Mouse (Mus musculus) limb, embryonic 12.5 days (tissue): ENCODE measurements at regions not wholly inside any gene's neighbourhood (a gene's known extent, or its start where the extent isn't known, plus 50 kb on each side); places are given as distances from the start of the nearest gene placed in this dataset.

Experiments used
- ATAC-seq: fragments of 200-750 bp; cut with Nextera tagmentation; 2 replicates; pipeline ENCODE4 v1.8.0; 2017; ENCODE audit warnings: low read depth, moderate TSS enrichment; ENCODE audit not compliant: insufficient number of reproducible peaks, insufficient read depth, low FRiP score, low TSS enrichment
- H3K27ac ChIP-seq: fragments of 300-500 bp; sonication (generic); 2 replicates; pipeline ENCODE4 v1.5.1; 2016; ENCODE audit warnings: mild to moderate bottlenecking, moderate library complexity
- H3K27me3 ChIP-seq: fragments of 300-500 bp; sonication (generic); 2 replicates; pipeline ENCODE4 v1.6.1; 2016; ENCODE audit warnings: mild to moderate bottlenecking, moderate library complexity
- H3K36me3 ChIP-seq: fragments of 300-500 bp; sonication (generic); 2 replicates; pipeline ENCODE4 v1.6.1; 2016; ENCODE audit warnings: mild to moderate bottlenecking, moderate library complexity
- H3K4me1 ChIP-seq: fragments of 300-500 bp; sonication (generic); replicated peaks from 2 replicates; pipeline ENCODE4 v1.6.1; 2016
- H3K4me2 ChIP-seq: fragments of 300-500 bp; sonication (generic); 2 replicates; pipeline ENCODE4 v1.6.1; 2016; ENCODE audit warnings: mild to moderate bottlenecking, moderate library complexity
- H3K4me3 ChIP-seq: fragments of 300-500 bp; sonication (generic); replicated peaks from 2 replicates; pipeline ENCODE4 v1.5.1; 2016; ENCODE audit warnings: mild to moderate bottlenecking
- H3K9ac ChIP-seq: fragments of 300-500 bp; sonication (generic); replicated peaks from 2 replicates; pipeline ENCODE4 v1.6.1; 2016; ENCODE audit warnings: mild to moderate bottlenecking, moderate library complexity
- H3K9me3 ChIP-seq: fragments of 300-500 bp; sonication (generic); 2 replicates; pipeline ENCODE4 v1.6.1; 2016; ENCODE audit warnings: mild to moderate bottlenecking, moderate library complexity
- WGBS: fragments of 180-500 bp; shearing (Covaris S2); methylation state at CpG from one replicate; pipeline ENCODE4 v1.1.7; 2016; 5-methylcytosine and 5-hydroxymethylcytosine counted together

DNA sequence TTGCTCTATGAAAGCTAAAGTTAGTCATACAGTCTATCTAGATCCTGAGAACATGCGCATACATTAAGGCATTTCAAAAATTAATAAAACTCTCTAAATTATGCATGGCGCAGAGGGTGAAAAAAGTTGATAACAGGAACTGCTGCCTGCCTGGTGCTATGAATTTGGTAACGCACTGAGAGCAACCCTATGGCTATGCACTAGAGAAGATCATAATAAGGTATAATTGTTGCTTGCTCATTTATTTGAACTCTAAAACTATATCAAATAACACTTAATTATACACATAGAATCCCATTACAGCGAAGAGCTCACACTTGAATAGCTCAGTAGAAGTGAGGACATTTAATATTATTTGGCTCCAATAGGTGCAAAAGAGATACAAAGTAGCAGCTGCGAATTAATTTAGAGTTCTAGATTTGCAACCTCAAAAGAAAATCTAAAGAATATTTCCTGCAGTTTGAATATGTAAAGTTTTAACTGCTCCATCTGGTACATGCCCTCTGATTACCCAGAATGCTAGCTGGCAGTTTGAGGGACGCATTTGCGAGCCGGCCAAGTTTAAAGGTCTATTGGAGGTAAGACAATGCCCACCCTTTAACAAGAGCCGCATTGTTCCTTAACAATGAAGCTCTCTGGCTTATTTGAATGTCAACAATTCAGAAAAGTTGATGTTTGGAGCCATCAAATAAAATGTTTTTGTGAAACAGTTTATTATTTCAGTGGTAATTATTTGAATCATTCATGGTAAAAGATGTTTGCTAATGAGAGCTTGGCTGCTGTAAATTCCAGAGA is 56.0 kb upstream of the Fbxl4 start:
- Histone ChIP-seq H3K27ac (no peak overlapping the region), H3K9ac (no peak overlapping the region), H3K4me3 (no peak overlapping the region), H3K27me3 (no peaks in the 10 kb centered on the region), H3K4me2 (no peak overlapping the region), H3K9me3 (peaks cover 5% of the 10 kb centered on the region; the same call in 1 of the 2 replicates), H3K36me3 (no peaks in the 10 kb centered on the region), H3K4me1 (no peaks in the 10 kb centered on the region)
- no peak for ATAC-seq
- 78% methylated on average over 9 of the region's 9 CpGs for WGBS

GRCm38 (mm10) chr4:22301943-22302215 is 55.5 kb upstream of the Fbxl4 start:
- 58% methylated on average over 4 of the region's 4 CpGs for WGBS
- Histone ChIP-seq H3K4me3 (no peak overlapping the region), H3K27me3 (no peaks in the 10 kb centered on the region), H3K36me3 (no peaks in the 10 kb centered on the region), H3K4me2 (no peak overlapping the region), H3K9me3 (peaks cover 5% of the 10 kb centered on the region; the same call in 1 of the 2 replicates), H3K9ac (no peak overlapping the region), H3K27ac (no peak overlapping the region), H3K4me1 (no peaks in the 10 kb centered on the region)
- no peak for ATAC-seq

DNA sequence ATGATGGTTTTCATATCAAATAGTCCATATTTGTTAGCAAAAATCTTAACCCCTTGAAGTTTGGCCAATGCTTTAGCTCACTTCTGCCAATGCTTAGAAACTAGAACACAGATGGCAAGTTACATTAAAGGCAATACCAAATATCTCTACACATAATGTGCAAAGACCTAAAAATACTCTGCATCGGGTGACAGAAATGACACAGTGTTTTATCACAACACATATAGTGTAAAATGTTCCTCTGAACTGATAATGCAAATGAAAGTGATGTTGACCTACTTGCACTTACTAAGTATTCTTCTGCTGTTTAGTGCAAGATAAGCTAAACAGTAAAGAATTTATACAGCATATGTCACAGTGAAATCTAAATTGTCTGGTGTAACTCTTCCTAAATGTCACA is 55.1 kb upstream of the Fbxl4 start:
- H3K9ac ChIP-seq: no peak overlapping the region
- H3K4me1 ChIP-seq: no peaks in the 10 kb centered on the region
- no peak for ATAC-seq
- H3K4me2 ChIP-seq: no peak overlapping the region
- H3K36me3 ChIP-seq: no peaks in the 10 kb centered on the region
- H3K9me3 ChIP-seq: peaks cover 5% of the 10 kb centered on the region; the same call in 1 of the 2 replicates
- no peak overlapping the region for H3K4me3 ChIP-seq
- no peak overlapping the region for H3K27ac ChIP-seq
- 100% methylated on average over 1 of the region's 1 CpGs for WGBS
- no peaks in the 10 kb centered on the region for H3K27me3 ChIP-seq
